ENCODE assay signal across 8 mouse cellular contexts in genomic region chr11:97408171-97408570, GRCm38 (mm10). TPM values are rescaled to one million over a fixed set of nuclear protein-coding genes. Genes with fewer than 3 reads are reported as not detected.
DNase-seq lines count a peak whose midpoint lies in the region; ATAC-seq and TF ChIP-seq lines count a peak whose summit lies in the region.

No protein-coding gene starts in this region.

- no peak for ATAC-seq in frontal cortex, adult (ENCODE audit: low TSS enrichment)
- no peak for ATAC-seq in stomach, postnatal 0 days (ENCODE audit: low FRiP score, low TSS enrichment)

- no peak overlapping the region for H3K4me2 ChIP-seq in stomach, postnatal 0 days (replicated peaks; ENCODE audit: low read depth)

- no peak for TF ChIP-seq EP300 in stomach, postnatal 0 days (optimal IDR thresholded peaks at IDR 0.05)

- WGBS in heart, embryonic 10.5 days, result 4% methylated on average over 6 of the region's 6 CpGs
- WGBS in stomach, postnatal 0 days, result 0% methylated on average over 6 of the region's 6 CpGs

- H3K4me3 ChIP-seq in heart, embryonic 10.5 days, result no peak overlapping the region
- no peak overlapping the region for H3K4me3 ChIP-seq in stomach, postnatal 0 days (ENCODE audit: low read depth, low read length)

- H3K27ac ChIP-seq in heart, embryonic 10.5 days, result peak overlapping the region; percentile 31; the same call in 1 of the 2 replicates
- H3K27ac ChIP-seq in stomach, postnatal 0 days (replicated peaks), result no peak overlapping the region

- peak; percentile 64 to 74 for DNase-seq in frontal cortex, postnatal 25 days (ENCODE audit: low spot score in 2 of 2)
- peak; percentile 84 for DNase-seq in MN1 (ENCODE audit: low spot score)
- DNase-seq in cerebellum, adult 9-10 months, result peak; percentile 92
- peak; percentile 86 for DNase-seq in heart, embryonic 10.5 days (ENCODE audit: low spot score)
- peak; percentile 72 to 82 for DNase-seq in left cerebral cortex, postnatal 10 days (ENCODE audit: extremely low spot score in 1 of 2, low spot score in 2 of 2)
- DNase-seq in naive thymus-derived CD4-positive, alpha-beta T cell, adult 2 months (ENCODE audit: low read depth), result peak; percentile 83
- DNase-seq in stomach, postnatal 0 days (ENCODE audit: low spot score), result peak; percentile 70

- H3K4me1 ChIP-seq in heart, embryonic 10.5 days, result peaks cover 71% of the 10 kb centered on the region
- peaks cover 7% of the 10 kb centered on the region for H3K4me1 ChIP-seq in stomach, postnatal 0 days (replicated peaks; ENCODE audit: control insufficient read depth, insufficient read depth)

- intact Hi-C loops in left cerebral cortex, postnatal 10 days (cut with DNase I), result loop anchor here (2.0 kb wide), 1 partner anchor 61 kb away; no protein-coding TSS in a partner anchor

- no peaks in the 10 kb centered on the region for H3K36me3 ChIP-seq in heart, embryonic 10.5 days
- no peaks in the 10 kb centered on the region for H3K36me3 ChIP-seq in stomach, postnatal 0 days (ENCODE audit: control insufficient read depth, insufficient read depth, low read length)

- TF ChIP-seq CTCF in stomach, postnatal 0 days (IDR thresholded peaks at IDR 0.05; ENCODE audit: low read depth), result peak; percentile 83

- no peak overlapping the region for H3K9ac ChIP-seq in stomach, postnatal 0 days (ENCODE audit: low read length)

- H3K9me3 ChIP-seq in heart, embryonic 10.5 days, result no peaks in the 10 kb centered on the region
- no peaks in the 10 kb centered on the region for H3K9me3 ChIP-seq in stomach, postnatal 0 days (ENCODE audit: control insufficient read depth, low read length)

- H3K27me3 ChIP-seq in heart, embryonic 10.5 days (ENCODE audit: insufficient read depth, poor library complexity, severe bottlenecking), result peaks cover 31% of the 10 kb centered on the region
- H3K27me3 ChIP-seq in stomach, postnatal 0 days (ENCODE audit: control insufficient read depth, insufficient read depth, low read length), result no peaks in the 10 kb centered on the region

RNA-seq across cellular contexts. Expression of gene Arhgap23, which starts 7.2 kb away (rescaled TPM):
- 6.8 and 7.8 TPM in 2 replicates for polyA plus RNA-seq in heart, embryonic 10.5 days (2016; fragmentation: Nextera tagmentation; extraction: Ambion mirVana)
- 10 to 100 TPM; 84.0 to 91.8 TPM for total RNA-seq in left cerebral cortex, postnatal 10 days (2021)
- polyA plus RNA-seq in stomach, postnatal 0 days (2015; fragmentation: Nextera tagmentation; extraction: Ambion mirVana), result 4.3 and 4.6 TPM in 2 replicates

RNA-seq across cellular contexts. Expression of gene Socs7, which starts 45.8 kb away (rescaled TPM):
- polyA plus RNA-seq in heart, embryonic 10.5 days (2016; fragmentation: Nextera tagmentation; extraction: Ambion mirVana), result 3.2 and 3.4 TPM in 2 replicates
- 10 to 100 TPM; 81.0 to 84.7 TPM for total RNA-seq in left cerebral cortex, postnatal 10 days (2021)
- 1.3 and 1.7 TPM in 2 replicates for polyA plus RNA-seq in stomach, postnatal 0 days (2015; fragmentation: Nextera tagmentation; extraction: Ambion mirVana)

RNA-seq across cellular contexts. Expression of gene Gpr179, which starts 56.3 kb away (rescaled TPM):
- 0.04 and 0.12 TPM in 2 replicates for polyA plus RNA-seq in heart, embryonic 10.5 days (2016; fragmentation: Nextera tagmentation; extraction: Ambion mirVana)
- under 1 TPM; 0.18 to 0.39 TPM for total RNA-seq in left cerebral cortex, postnatal 10 days (2021)
- 0.17 and 0.23 TPM in 2 replicates for polyA plus RNA-seq in stomach, postnatal 0 days (2015; fragmentation: Nextera tagmentation; extraction: Ambion mirVana)
